Mouse (Mus musculus): Measurements from ENCODE around the gene Supt5. TPM values are rescaled to one million over a fixed set of nuclear protein-coding genes. Genes with fewer than 3 reads are reported as not detected.

The Supt5 gene
- 140 and 172 TPM in 2 replicates for polyA plus RNA-seq (2012; rRNA removed)

GRCm38 (mm10) chr7:28338108-28338998 lies at the start of gene Supt5:
Gene Supt5, minus strand, starts transcription at chr7:28338746.

DNA sequence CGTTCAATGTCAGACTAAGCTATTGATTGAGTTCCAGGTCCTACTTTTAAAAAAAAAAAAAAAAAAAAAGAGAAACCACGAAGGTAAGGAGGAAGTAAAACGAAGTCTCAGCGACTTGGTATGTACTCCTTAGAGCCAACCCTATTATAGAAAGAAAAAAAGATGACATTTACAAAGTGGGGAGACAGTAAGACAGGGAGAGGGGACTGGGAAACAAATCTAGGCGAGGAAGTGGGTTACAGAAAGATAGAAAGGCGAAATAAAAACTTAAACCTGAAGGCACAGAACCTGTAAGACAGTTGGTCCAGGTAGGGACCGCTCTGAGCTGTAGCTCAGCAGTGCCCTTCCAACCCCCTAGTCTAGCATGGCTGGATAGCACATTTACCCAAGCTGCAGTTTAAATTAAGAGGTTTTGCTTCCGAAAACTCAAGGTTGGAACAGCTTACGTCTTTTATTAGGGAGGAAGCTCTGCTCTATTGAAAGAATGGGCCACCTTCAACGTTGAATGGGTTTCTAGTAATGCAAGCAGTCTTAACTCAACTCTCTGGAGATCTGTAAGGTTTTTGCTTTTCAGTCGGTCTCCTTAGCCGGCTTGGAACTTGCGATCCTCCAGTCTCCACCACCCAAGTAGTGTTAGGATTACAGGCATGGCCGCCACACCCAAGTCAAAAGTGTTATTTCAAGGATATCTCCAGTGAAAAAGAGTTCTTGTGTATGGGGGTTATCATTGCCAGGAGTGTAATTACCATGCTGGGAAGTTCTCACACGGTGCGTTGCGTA lies 41.9 kb upstream of the Supt5 start, which contains the start of gene Zfp36:
Zfp36 (minus strand) TSS at position 17 of the 780 bp plus-strand sequence.

DNA sequence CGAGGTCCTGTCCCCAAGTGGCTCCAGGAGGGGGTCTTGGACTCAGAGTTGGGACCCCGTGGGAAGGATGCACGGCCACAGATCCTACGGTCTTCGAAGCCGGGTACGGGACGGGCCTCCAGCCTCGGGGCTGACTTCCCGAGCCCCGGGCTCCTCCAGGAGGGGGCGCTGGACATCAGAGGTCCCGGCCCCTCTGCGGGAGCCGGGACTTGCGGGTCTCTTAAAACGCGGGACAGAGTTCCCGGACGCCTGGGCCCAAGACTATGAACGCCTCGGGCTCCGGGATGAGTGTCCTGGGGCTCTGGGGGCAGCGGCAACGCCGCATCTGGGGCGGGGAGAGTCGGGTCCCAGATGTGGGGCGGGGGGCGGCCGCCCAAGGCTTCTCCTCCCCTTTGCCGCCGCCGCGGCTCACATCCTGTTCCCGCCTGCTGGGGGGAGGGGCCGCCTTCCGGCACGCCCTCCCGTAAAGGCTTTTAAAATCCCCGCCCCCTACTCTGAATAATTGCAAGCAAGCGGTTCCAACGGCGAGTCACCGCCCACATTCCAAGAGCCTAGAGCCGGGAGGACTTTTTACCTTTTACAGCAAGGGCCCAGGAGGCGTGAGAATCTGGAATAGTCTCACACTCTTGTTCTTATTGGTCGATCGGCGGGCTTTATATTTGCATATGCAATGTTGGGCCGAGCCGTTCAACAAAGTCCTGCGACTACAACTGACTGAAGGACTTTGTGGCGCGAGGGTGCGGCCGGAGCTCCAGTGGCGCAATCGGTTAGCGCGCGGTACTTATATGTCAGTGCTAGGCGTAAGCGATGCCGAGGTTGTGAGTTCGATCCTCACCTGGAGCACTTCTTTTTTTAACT lies 33.9 kb upstream of the Supt5 start, which contains the start of gene Plekhg2:
Plekhg2 (minus strand) TSS at position 349 of the 858 bp plus-strand sequence.

GRCm38 (mm10) chr7:28350155-28350883 lies 11.8 kb upstream of the Supt5 start, which contains the start of gene Rps16:
Gene Rps16, plus strand, starts transcription at chr7:28350652.

GRCm38 (mm10) chr7:28311926-28312543 lies 26.5 kb downstream of the Supt5 start, which contains the start of gene Timm50:
Gene Timm50, minus strand, starts transcription at chr7:28312072.

GRCm38 (mm10) chr7:28301616-28302433 lies 36.7 kb downstream of the Supt5 start, which contains the start of gene Dll3:
Gene Dll3, minus strand, starts transcription at chr7:28302238.

DNA sequence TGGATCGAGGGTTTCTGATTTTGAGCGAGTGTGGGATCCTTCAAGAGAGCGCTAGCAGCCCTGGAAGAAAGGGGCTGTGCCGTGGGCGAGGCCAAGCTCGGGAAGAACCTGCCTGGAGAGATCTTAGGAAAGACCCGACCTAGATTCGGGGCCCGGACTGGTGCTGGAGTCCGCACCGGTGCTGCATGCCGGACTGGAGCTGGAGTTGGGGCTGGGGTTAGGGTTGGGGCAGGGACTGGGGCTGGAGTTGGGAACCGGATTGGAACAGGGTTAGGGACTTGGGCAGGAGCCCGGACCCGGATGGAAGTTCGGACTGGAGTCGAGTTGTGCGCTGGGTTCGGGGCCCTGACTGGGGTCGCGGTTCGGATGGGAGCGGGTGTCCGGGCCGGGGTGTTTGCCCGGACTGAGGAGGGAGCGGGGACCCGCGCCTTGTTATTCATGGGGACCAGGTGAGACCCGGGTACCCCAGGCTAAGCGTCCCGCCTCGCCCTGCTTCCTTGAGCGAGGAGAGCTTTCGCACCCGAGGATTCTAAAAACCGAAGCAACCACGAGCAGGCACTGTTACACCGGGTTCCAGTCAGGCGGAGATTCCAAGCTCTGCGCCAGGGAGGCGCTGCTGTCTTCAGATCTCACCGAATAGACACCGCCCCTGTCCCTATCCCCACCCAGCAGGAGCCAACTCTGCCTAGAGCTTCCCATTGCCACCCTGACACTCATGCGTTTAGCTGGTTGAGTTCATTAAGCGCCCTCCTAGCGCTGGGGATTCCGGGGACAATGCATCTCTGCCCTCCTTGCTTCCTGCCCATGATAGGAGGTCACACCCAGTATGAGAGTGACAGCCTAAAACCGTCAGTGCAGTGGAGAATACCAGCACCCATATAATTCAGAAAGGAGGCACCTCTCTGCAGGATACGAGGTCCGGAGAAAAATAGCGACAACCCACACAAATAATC lies 47.6 kb downstream of the Supt5 start, which contains the start of gene Selenov:
Selenov (minus strand) TSS at position 549 of the 953 bp plus-strand sequence.

GRCm38 (mm10) chr7:28277615-28278278 lies 60.8 kb downstream of the Supt5 start, which contains the start of gene Eid2b:
Gene Eid2b, plus strand, starts transcription at chr7:28277739.

DNA sequence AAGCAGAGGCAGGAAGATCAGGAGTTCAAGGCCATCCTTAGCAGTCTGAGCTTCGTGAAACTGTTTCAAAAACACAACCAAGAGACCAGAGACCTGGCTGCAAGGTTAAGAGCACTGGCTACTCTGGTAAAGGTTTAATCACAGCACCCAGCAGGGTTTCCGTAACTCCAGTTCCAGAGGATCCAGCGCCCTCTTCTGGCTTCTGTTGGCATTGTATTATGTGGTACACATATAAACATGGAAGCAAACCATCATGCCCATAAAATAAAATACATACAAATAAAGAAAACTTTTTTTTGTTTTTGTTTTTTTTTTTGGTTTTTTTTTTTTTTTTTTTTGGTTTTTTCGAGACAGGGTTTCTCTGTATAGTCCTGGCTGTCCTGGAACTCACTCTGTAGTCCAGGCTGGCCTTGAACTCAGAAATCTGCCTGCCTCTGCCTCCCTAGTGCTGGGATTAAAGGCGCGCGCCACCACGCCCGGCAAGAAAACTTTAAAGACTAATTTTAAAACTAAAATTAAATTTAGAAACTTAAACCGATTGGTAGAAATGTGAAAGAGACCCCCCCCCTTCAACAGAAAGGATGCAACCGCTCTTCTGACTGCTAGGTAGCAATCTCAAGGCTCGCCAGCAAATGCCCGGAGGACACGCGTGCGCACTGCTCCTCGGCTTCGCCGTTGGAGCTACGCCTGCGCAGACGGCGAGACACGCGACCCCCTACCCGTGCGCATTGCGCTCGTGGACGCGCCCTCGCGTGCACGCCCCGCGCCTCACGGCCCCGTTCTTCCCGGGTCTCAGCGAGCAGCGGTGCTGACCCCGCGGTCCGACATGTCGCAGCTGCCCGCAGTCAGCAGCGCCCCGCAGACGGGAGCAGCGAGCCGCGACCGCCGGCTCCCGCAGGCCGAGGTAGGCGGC lies 71.2 kb downstream of the Supt5 start, which contains the start of gene Eid2:
Eid2 (plus strand) TSS at position 753 of the 913 bp plus-strand sequence.

Other genes with a start within 250 kb of the Supt5 start
- 0.12 and 0.15 TPM in 2 replicates for gene 9530053A07Rik, start 209.3 kb downstream of the Supt5 start, polyA plus RNA-seq (2012; rRNA removed)
- gene Fbl, start 169.0 kb downstream of the Supt5 start, polyA plus RNA-seq (2012; rRNA removed) = 53.6 and 78.1 TPM in 2 replicates
- gene Dyrk1b, start 159.3 kb downstream of the Supt5 start, polyA plus RNA-seq (2012; rRNA removed) = 57.1 and 60.7 TPM in 2 replicates
- gene Eid2, start 70.9 kb downstream of the Supt5 start, polyA plus RNA-seq (2012; rRNA removed) = 25.5 and 40.8 TPM in 2 replicates
- gene Eid2b, start 61.0 kb downstream of the Supt5 start, polyA plus RNA-seq (2012; rRNA removed) = 16.8 and 23.9 TPM in 2 replicates
- 0.12 and 0.46 TPM in 2 replicates for gene Selenov, start 47.6 kb downstream of the Supt5 start, polyA plus RNA-seq (2012; rRNA removed)
- 0.38 and 0.45 TPM in 2 replicates for gene Dll3, start 36.5 kb downstream of the Supt5 start, polyA plus RNA-seq (2012; rRNA removed)
- 104 and 109 TPM in 2 replicates for gene Timm50, start 26.7 kb downstream of the Supt5 start, polyA plus RNA-seq (2012; rRNA removed)
- 1,842 and 2,300 TPM in 2 replicates for gene Rps16, start 11.9 kb upstream of the Supt5 start, polyA plus RNA-seq (2012; rRNA removed)
- 48.3 and 50.7 TPM in 2 replicates for gene Plekhg2, start 33.9 kb upstream of the Supt5 start, polyA plus RNA-seq (2012; rRNA removed)
- 50.2 and 54.2 TPM in 2 replicates for gene Zfp36, start 41.5 kb upstream of the Supt5 start, polyA plus RNA-seq (2012; rRNA removed)
- gene Med29, start 54.0 kb upstream of the Supt5 start, polyA plus RNA-seq (2012; rRNA removed) = 93.8 and 104 TPM in 2 replicates
- 118 and 195 TPM in 2 replicates for gene Paf1, start 54.2 kb upstream of the Supt5 start, polyA plus RNA-seq (2012; rRNA removed)
- gene Gmfg, start 98.7 kb upstream of the Supt5 start, polyA plus RNA-seq (2012; rRNA removed) = 2.0 and 2.8 TPM in 2 replicates
- 38.7 and 38.9 TPM in 2 replicates for gene Lrfn1, start 113.2 kb upstream of the Supt5 start, polyA plus RNA-seq (2012; rRNA removed)
- gene Ifnl2, start 171.7 kb upstream of the Supt5 start, polyA plus RNA-seq (2012; rRNA removed) = not detected in 2 replicates
- gene Ifnl3, start 184.1 kb upstream of the Supt5 start, polyA plus RNA-seq (2012; rRNA removed) = not detected in 2 replicates
- gene Sycn, start 202.1 kb upstream of the Supt5 start, polyA plus RNA-seq (2012; rRNA removed) = 0.73 and 4.9 TPM in 2 replicates
- gene Nccrp1, start 208.5 kb upstream of the Supt5 start, polyA plus RNA-seq (2012; rRNA removed) = 0.08 TPM in 1 of 2 replicates, not detected in the other